Mouse (Mus musculus): Measurements from ENCODE around the gene Ccdc120.
A peak's percentile ranks its signal among the peaks of the same experiment; 100 is the strongest.

The Ccdc120 gene

GRCm38 (mm10) chrX:7696954-7697381 lies 53.7 kb downstream of the Ccdc120 start, which contains the start of gene Gpkow:
Gene Gpkow (plus strand): TSS chrX:7697131.
- DNase-seq (ENCODE audit: extremely low read depth, low read depth), result peak; percentile 96

- no peak for DNase-seq (ENCODE audit: extremely low read depth, low read depth)
Observed at GRCm38 (mm10) chrX:7696520-7696919, 54.2 kb downstream of the Ccdc120 start.

- no peak for DNase-seq (ENCODE audit: extremely low read depth, low read depth)
Observed at GRCm38 (mm10) chrX:7692862-7693261, 57.8 kb downstream of the Ccdc120 start.

GRCm38 (mm10) chrX:7690486-7690885 lies 60.2 kb downstream of the Ccdc120 start:
- DNase-seq (ENCODE audit: extremely low read depth, low read depth), result no peak

GRCm38 (mm10) chrX:7688321-7688720 lies 62.4 kb downstream of the Ccdc120 start:
- no peak for DNase-seq (ENCODE audit: extremely low read depth, low read depth)
